Mouse (Mus musculus) ovary, postnatal 14 days (tissue): ENCODE results near the gene Klhl11.

Experiments
- DNase-seq: peaks from one replicate; pipeline ENCODE4 v3.0.0; 2022; ENCODE audit warnings: low spot score

The Klhl11 gene

GRCm38 (mm10) chr11:100471352-100472196, 967 bp downstream of the Klhl11 start:
- no peak for DNase-seq

DNA sequence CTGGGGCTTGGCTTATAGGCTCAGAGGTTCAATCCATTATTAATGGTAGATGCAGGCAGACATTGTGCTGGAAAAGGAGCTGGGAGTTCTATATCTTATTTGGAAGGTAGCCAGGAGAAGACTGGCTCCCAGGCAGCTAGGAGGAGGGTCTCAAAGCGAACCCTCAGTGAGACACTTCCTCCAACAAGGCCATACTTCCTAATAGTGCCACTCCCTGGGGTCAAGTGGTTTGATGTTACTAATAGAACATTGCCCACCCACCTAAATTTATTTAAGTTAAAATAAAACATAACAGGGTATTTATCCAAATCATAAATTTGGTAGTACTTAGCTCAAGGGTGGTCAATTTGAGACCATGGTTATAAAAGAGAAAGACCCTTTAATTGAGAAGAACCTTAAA, 6.7 kb downstream of the Klhl11 start:
- DNase-seq: no peak

DNA sequence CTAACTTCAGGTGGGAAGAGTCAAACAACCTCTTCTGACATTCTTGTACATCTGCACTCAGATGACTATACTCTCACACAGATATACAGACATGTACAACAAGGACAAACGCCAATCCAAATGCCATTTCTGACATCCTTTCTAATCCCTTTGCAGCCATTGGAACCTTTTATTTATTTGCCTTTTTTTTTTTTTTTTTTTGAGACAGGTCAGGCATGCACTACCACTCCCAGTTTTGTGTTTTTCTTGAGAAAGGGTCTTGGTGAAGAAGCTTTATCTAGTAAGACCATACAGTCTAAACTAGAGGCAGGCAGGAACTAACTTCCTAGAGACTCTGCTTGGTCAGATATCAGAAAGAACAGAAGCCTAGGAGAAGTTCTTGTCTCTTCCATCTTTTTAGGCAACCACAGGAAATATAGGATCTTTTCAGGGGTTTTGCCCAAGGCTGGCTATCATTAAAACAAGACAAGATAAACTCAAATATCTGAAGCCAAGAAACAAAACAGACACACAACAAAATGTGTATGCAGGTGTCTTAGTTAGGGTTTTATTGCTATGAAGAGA, 7.2 kb downstream of the Klhl11 start:
- DNase-seq: no peak

DNA sequence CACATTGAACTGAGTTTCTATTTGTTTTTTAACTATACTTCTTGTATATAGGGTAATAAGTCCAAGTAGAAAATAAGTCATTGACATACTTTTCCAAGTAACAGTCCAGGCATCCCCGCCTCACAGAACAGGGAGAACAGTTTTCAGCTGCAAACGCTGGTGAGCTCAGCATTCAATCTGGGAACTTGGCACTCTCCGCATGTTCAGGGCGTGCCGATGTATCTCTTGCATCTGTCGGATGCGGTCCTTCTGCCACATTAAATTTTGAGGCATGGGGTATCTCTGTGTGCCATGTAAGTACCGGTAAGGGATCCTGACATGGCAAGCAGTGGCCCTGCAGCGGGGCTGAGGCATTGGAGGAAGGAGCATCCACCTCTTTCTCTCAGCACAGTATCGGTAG, 9.8 kb downstream of the Klhl11 start:
- no peak for DNase-seq

- no peak for DNase-seq
These were observed 14.8 kb downstream of the Klhl11 start for GRCm38 (mm10) chr11:100457711-100458110.

DNA sequence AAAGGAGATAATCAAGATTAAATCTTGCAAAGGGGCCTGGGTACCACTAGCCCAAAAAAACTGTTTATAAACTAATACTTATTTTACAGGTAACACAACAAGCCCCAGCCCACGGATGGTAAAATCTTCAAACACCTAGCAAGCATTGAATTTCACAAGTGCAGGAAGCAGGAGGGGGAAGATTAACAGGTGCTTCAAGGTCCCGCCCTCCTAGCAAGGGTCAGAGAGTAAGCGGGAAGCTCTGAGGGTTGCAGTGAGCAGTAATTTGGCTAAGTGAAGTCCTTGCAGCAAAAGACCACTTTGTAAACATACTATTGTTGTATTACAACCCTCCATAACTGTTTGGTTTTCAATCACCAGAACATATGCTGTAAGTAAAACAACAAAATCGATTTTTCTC, 15.3 kb downstream of the Klhl11 start:
- no peak for DNase-seq

GRCm38 (mm10) chr11:100442625-100443024, 29.9 kb downstream of the Klhl11 start:
- DNase-seq: no peak

- no peak for DNase-seq
These were observed 30.7 kb downstream of the Klhl11 start, which contains the start of the genes Nt5c3b and Klhl10 for GRCm38 (mm10) chr11:100441797-100442196. Nt5c3b (minus strand) TSS chr11:100441808. Klhl10 (plus strand) TSS chr11:100441917.

GRCm38 (mm10) chr11:100440691-100441522, 31.6 kb downstream of the Klhl11 start:
- peak; percentile 80 for DNase-seq

DNA sequence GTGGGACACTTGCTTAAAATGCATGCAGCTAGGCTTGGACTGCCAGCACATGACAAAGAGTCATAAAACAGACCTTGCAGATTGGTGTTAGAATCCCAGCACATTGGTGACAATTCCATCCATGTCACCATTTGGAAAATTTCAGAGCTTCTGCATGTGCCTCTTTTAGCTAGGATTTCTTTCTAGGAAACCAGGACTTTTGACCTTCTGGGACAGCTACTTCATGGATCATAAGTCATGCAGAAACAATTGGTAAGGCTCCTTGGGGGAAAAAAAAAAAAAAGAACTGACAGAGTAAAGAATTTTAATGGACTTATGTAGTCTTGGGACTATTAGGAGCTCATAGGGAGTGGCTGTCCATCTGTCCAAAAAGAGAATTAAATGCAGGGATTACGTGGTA, 34.6 kb downstream of the Klhl11 start:
- no peak for DNase-seq

DNA sequence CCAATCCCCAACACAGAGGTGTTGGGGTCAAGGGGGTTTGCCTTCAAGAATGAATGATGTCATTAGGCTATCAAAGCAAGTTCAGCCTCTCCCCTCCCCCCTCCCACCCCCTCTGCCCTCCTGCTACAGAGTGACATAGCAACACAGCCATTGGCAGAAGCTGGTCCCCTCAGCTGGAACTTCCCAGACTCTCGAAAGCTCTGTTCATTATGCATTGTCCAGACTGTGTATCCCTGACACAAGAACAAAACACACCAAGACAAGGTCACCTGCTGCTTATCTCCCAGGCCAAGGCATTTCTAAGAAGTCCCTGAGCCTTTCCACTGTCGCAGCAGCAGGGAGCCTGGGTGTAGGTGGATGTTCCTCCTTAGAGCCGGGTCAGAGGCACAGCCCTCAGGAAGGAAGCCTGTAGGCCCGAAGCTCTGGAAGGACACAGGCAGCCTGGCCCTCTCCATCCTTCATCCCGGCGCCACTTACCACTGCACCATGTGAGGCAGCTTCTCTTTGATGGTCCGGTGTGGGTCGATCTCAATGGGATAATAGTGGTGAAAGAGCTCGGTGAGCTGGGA, 36.8 kb downstream of the Klhl11 start:
- DNase-seq: no peak

GRCm38 (mm10) chr11:100432002-100432401, 40.5 kb downstream of the Klhl11 start:
- no peak for DNase-seq

GRCm38 (mm10) chr11:100430052-100430451, 42.5 kb downstream of the Klhl11 start:
- no peak for DNase-seq

GRCm38 (mm10) chr11:100428612-100429199, 43.8 kb downstream of the Klhl11 start:
- no peak for DNase-seq

DNA sequence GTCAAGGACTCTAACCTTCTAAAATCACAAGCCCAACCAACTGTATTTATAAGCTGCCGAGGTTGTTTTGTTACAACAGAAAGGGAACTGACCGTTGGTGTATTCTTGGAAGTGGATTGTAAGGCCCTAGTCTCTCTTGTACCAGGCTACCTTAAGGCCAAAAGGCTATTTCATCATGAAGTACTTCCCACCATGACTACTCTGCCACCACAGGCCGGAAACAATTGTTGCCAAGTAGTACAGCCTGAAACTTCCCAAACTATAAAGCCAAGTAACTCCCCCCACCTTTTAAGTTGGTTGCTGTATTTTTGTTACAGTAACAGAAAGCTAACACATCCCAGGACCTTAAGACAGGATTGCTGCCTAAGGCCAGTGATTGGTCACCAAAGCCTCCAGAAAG, 45.7 kb downstream of the Klhl11 start:
- DNase-seq: no peak

DNA sequence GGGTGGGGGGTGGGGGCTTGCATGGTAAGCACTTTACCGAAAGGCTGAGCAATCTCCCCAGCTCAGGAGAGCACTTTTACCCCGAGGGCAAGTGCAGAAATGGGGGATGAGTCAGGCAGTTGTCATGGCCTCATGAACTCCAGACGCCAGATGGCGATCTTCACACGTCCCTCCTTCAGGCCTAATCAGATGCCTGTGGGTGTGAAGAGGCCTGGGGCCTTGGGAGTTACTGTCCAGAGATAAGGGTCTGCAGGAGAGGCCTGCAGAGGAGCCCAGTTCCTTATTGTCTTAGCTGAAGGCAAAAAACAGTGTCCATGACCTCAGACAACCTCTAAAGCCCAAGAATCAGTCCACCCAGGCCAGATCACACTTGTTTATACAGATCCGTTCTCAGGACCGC, 46.7 kb downstream of the Klhl11 start:
- DNase-seq: peak; percentile 74

- no peak for DNase-seq
These were observed 48.7 kb downstream of the Klhl11 start for GRCm38 (mm10) chr11:100423836-100424235.

DNA sequence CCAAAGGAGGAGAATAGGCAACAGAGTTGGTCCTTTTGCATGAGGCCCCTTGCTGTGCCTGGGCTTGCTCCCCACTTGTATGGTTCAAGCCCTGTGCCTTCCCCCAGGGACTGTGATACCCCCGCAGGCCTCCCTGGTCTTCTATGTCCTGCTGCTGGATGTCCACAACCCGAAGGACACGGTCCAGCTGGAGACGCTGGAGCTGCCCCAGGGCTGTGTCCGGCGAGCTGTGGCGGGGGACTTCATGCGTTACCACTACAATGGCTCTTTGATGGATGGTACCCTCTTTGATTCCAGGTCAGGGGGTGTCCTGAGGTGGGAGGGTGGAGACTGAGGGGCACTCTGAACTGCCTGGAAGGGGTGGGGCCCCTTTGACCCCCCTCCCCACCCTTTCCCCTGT, 51.0 kb downstream of the Klhl11 start:
- no peak for DNase-seq

DNA sequence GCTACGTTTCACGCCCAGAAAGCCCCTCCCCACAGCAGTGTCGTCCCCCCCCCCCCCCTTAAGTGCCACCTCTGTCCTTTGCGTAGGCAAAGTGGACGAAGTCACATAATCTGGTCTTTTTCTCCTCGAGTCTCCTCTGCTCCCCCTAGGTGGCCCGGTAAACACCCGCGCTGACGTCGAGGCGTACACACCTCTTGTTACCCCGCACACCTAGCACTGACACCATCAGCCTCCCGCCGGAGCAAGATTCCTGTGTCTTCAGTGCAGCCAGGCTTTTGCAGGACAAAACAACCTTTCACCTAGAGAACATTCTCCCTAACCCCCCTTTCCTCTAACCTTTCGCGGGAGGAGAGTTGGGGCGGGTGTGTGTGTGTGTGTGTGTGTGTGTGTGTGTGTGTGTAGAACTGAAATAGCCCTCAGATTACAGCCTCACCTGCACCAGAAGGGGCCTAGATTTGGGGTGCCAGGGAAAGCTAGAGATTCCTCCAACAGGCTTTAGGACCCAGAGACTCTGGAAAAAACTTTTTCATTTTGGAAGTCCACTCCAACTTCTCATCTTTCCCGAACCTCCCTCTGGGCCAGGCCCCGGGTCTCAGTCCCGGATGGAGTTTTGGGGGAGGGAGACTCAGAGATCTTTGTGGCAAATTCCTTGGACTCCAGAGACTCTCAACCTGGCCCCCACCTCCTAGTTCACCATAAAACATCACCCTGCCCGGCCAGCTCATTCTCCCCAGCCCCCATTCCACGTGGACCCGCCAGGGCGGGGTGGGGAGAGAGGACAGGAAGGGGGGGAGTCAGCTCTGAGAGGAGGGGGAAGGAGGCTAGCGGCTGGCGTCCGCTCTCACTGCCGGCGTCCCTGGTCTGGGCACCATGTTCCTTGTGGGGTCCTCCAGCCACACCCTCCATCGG, 57.4 kb downstream of the Klhl11 start, which contains the start of gene Fkbp10:
Gene Fkbp10, plus strand, starts transcription at position 784 of the 909 bp plus-strand sequence.
- DNase-seq: peak; percentile 61

- peak; percentile 66 for DNase-seq
These were observed 58.3 kb downstream of the Klhl11 start, which contains the start of gene P3h4 for GRCm38 (mm10) chr11:100414021-100414913. P3h4 (minus strand) TSS chr11:100414836.
